Mouse (Mus musculus): ENCODE data around the gene Sh3kbp1.
A peak's percentile ranks its signal among the peaks of the same experiment; 100 is the strongest.

DNA sequence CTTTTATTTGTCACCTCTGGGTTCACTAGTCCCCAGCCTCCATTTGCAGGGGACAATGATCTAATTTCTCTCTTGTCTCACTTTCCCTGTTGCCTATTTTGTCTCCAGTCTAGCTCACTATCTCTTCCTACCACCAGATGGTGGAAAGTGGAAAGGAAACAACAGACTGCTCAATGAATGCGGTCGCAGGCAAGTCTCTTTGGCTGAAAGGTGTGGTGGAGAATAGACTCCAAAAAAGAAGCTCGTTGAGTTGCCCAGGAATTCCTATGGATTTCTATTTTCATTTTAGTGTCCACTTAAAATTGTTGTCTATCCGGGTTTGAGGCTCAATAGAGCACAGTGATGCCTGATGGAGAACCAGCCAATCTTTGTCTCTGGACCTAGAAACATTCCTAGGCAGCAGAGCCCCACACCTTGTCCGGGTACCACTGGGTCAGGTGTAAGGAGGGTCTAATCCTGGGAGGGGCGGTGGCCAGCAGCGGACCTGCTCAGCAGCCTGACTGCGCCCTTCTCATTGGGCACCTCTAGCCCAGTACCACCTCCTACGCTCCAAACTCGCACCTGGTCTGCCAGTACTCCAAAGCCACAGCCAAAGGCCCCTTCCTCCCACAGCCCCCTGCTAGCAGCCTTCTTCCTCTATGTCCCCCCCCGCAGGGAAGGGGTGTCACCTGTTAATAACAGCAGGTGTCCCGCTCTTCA is 715 bp upstream of the Sh3kbp1 start:
- no peak for TF ChIP-seq POLR2A (IDR thresholded peaks at IDR 0.05; ENCODE audit: borderline replicate concordance, insufficient read depth, low read length)
- TF ChIP-seq CTCF (IDR thresholded peaks at IDR 0.05; ENCODE audit: borderline replicate concordance, insufficient read depth, low read depth, low read length), result peak; percentile 36; the same call in 1 of the 2 replicates

Data from cerebellum, adult 2 months (tissue).